ENCODE assay signal across 12 mouse cellular contexts in genomic region chr4:32381666-32382381, GRCm38 (mm10).
DNase-seq lines count a peak whose midpoint lies in the region; ATAC-seq and TF ChIP-seq lines count a peak whose summit lies in the region.
"Had no signal": no experiment of that assay in that cellular context is flagged by ENCODE, and none has a peak within 500 bp of the region (broad histone marks: within the 10 kb centered on the region; RNA-seq: fewer than 3 reads in every experiment).

No protein-coding gene starts in this region.

- peaks cover 23% of the 10 kb centered on the region for H3K4me1 ChIP-seq in hindbrain, embryonic 10.5 days (replicated peaks)
- H3K4me1 ChIP-seq in hindbrain, embryonic 11.5 days (replicated peaks; ENCODE audit: control insufficient read depth, insufficient read depth, low read length) = no peaks in the 10 kb centered on the region; the same call in 1 of the 2 replicates
- H3K4me1 ChIP-seq in hindbrain, postnatal 0 days (ENCODE audit: insufficient read depth, low read length) = peaks cover 26% of the 10 kb centered on the region

- H3K9me3 ChIP-seq in hindbrain, embryonic 10.5 days = no peaks in the 10 kb centered on the region
- no peaks in the 10 kb centered on the region for H3K9me3 ChIP-seq in hindbrain, embryonic 11.5 days (ENCODE audit: control insufficient read depth, low read length)
- H3K9me3 ChIP-seq in hindbrain, postnatal 0 days (ENCODE audit: low read length) = no peaks in the 10 kb centered on the region
- H3K9me3 ChIP-seq: kidney, embryonic 15.5 days had no signal

- intact Hi-C loops in left cerebral cortex, postnatal 4 days (cut with DNase I) = no loop called here

- no peak overlapping the region for H3K4me2 ChIP-seq in hindbrain, embryonic 11.5 days (replicated peaks; ENCODE audit: low read depth, low read length)
- no peak overlapping the region for H3K4me2 ChIP-seq in hindbrain, postnatal 0 days (ENCODE audit: low read depth, low read length)
- H3K4me2 ChIP-seq: kidney, embryonic 15.5 days had no signal

- H3K9ac ChIP-seq in hindbrain, embryonic 11.5 days (ENCODE audit: low read depth, low read length) = no peak overlapping the region
- no peak overlapping the region for H3K9ac ChIP-seq in hindbrain, postnatal 0 days (replicated peaks; ENCODE audit: low read length)
- H3K9ac ChIP-seq: kidney, embryonic 15.5 days had no signal

- TF ChIP-seq CTCF in hindbrain, postnatal 0 days (IDR thresholded peaks at IDR 0.05; ENCODE audit: low read depth) = no peak

- 91% methylated on average over 16 of the region's 16 CpGs for WGBS in hindbrain, embryonic 10.5 days
- 91% methylated on average over 16 of the region's 16 CpGs for WGBS in hindbrain, embryonic 11.5 days
- WGBS in hindbrain, postnatal 0 days = 60% methylated on average over 16 of the region's 16 CpGs

- H3K27ac ChIP-seq in hindbrain, embryonic 10.5 days = 0 out of 2 replicates have a peak overlapping the region, but pooled peaks have one; percentile 18
- no peak overlapping the region for H3K27ac ChIP-seq in hindbrain, embryonic 11.5 days (ENCODE audit: low read depth, low read length)
- peak overlapping the region; percentile 64 for H3K27ac ChIP-seq in hindbrain, postnatal 0 days
- H3K27ac ChIP-seq: kidney, embryonic 15.5 days had no signal

- no peak overlapping the region for H3K4me3 ChIP-seq in hindbrain, embryonic 10.5 days
- H3K4me3 ChIP-seq in hindbrain, embryonic 11.5 days (ENCODE audit: low read depth, low read length) = no peak overlapping the region
- H3K4me3 ChIP-seq in hindbrain, postnatal 0 days (ENCODE audit: low read length) = no peak overlapping the region
- H3K4me3 ChIP-seq: kidney, embryonic 15.5 days had no signal

- no peaks in the 10 kb centered on the region for H3K36me3 ChIP-seq in hindbrain, embryonic 10.5 days
- no peaks in the 10 kb centered on the region for H3K36me3 ChIP-seq in hindbrain, embryonic 11.5 days (ENCODE audit: control insufficient read depth, insufficient read depth, low read length)
- no peaks in the 10 kb centered on the region for H3K36me3 ChIP-seq in hindbrain, postnatal 0 days (ENCODE audit: insufficient read depth, low read length)
- H3K36me3 ChIP-seq: kidney, embryonic 15.5 days had no signal

- no peaks in the 10 kb centered on the region for H3K27me3 ChIP-seq in hindbrain, embryonic 10.5 days (ENCODE audit: insufficient read depth, poor library complexity, severe bottlenecking)
- H3K27me3 ChIP-seq in hindbrain, embryonic 11.5 days (ENCODE audit: control insufficient read depth, insufficient read depth, low read length) = no peaks in the 10 kb centered on the region
- no peaks in the 10 kb centered on the region for H3K27me3 ChIP-seq in hindbrain, postnatal 0 days (ENCODE audit: insufficient read depth, low read length)
- H3K27me3 ChIP-seq: kidney, embryonic 15.5 days had no signal

- no peak for DNase-seq in hindbrain, embryonic 10.5 days (ENCODE audit: low spot score)
- DNase-seq in hindbrain, embryonic 11.5 days (ENCODE audit: low spot score) = no peak
- peak; percentile 48 for DNase-seq in ZHBTc4 (ENCODE audit: low read depth, low spot score)
- DNase-seq in hindbrain, postnatal 0 days (ENCODE audit: low spot score) = peak; percentile 53
- DNase-seq in lung, postnatal 4 days = peak; percentile 67 to 72
- DNase-seq in left cerebral cortex, adult 11 months (ENCODE audit: low spot score) = no peak
- no peak for DNase-seq in left cerebral cortex, postnatal 4 days
- DNase-seq: cerebellum, adult 8-10 months; heart, adult 18-20 months; liver; thymus, adult 18-20 months had no signal

- no peak for ATAC-seq in hindbrain, embryonic 11.5 days (ENCODE audit: low FRiP score)
- ATAC-seq in hindbrain, postnatal 0 days = peak; percentile 74

Comparison
In these comparisons a context has a peak if more than half of its experiments do, and no peak if none do; other contexts are left out.
1. DNase-seq: peak in ZHBTc4 (single experiment), hindbrain, postnatal 0 days (single experiment) and lung, postnatal 4 days (2 of 2); none in hindbrain, embryonic 10.5 days (single experiment), hindbrain, embryonic 11.5 days (single experiment), left cerebral cortex, adult 11 months (single experiment) and left cerebral cortex, postnatal 4 days (single experiment).